23 mouse cellular contexts compared by ENCODE assay signal in the genomic region with DNA sequence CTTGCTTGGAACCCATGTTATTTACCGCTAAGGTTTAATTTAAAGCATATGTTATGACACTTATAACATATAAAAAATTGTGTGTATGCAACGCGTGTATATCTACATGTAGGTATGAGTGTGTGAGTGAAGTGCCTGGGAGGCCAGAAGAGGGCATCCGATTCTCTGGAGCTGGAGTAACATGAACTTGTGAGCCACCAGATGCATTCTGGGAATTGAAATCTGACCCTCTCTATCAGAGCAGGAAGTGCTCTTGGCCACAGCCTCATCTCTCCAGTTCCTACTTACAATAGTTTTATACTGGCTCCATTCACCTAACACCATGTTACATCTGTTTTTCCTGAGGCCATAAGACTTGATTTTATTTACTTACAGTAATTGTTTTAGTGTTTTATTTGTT.
DNase-seq lines count a peak whose midpoint lies in the region; ATAC-seq and TF ChIP-seq lines count a peak whose summit lies in the region.
"Had no signal": no experiment of that assay in that cellular context is flagged by ENCODE, and none has a peak within 500 bp of the region (broad histone marks: within the 10 kb centered on the region; RNA-seq: fewer than 3 reads in every experiment).

No protein-coding gene starts in this region.

- H3K9ac ChIP-seq in embryonic facial prominence, embryonic 13.5 days: no peak overlapping the region
- no peak overlapping the region for H3K9ac ChIP-seq in lung, embryonic 14.5 days
- H3K9ac ChIP-seq in embryonic facial prominence, embryonic 15.5 days: no peak overlapping the region
- H3K9ac ChIP-seq: embryonic facial prominence, embryonic 12.5 days; forebrain, embryonic 13.5 days; forebrain, embryonic 15.5 days; forebrain, postnatal 0 days had no signal

- no peaks in the 10 kb centered on the region for H3K36me3 ChIP-seq in embryonic facial prominence, embryonic 13.5 days
- no peaks in the 10 kb centered on the region for H3K36me3 ChIP-seq in embryonic facial prominence, embryonic 10.5 days (replicated peaks)
- no peaks in the 10 kb centered on the region for H3K36me3 ChIP-seq in lung, embryonic 14.5 days (ENCODE audit: insufficient read depth)
- no peaks in the 10 kb centered on the region for H3K36me3 ChIP-seq in embryonic facial prominence, embryonic 15.5 days
- no peaks in the 10 kb centered on the region for H3K36me3 ChIP-seq in midbrain, embryonic 10.5 days
- H3K36me3 ChIP-seq: embryonic facial prominence, embryonic 12.5 days; forebrain, embryonic 15.5 days; G1E had no signal

- no peak for DNase-seq in embryonic facial prominence, embryonic 10.5 days (ENCODE audit: low spot score)
- peak; percentile 48 for DNase-seq in lung, embryonic 14.5 days
- DNase-seq in lung, adult 2 months: no peak
- DNase-seq in R1 (ENCODE audit: low read depth, low spot score): peak; percentile 58
- DNase-seq in midbrain, embryonic 10.5 days (ENCODE audit: low spot score): no peak
- no peak for DNase-seq in Muller cell, postnatal 12 days (ENCODE audit: inconsistent ontology term)
- DNase-seq: adrenal gland, adult 2 months; adrenal gland, postnatal 10 days; adrenal gland, postnatal 25 days; cerebellum, adult 11 months; cerebellum, adult 18-20 months; cerebellum, adult 8-10 months; cerebellum, adult 9-11 months; cerebellum, postnatal 14 days; cerebellum, postnatal 36 days; embryo, embryonic 11 days; forebrain, postnatal 0 days had no signal

- H3K4me3 ChIP-seq in embryonic facial prominence, embryonic 13.5 days: no peak overlapping the region
- H3K4me3 ChIP-seq in embryonic facial prominence, embryonic 10.5 days: no peak overlapping the region
- no peak overlapping the region for H3K4me3 ChIP-seq in lung, embryonic 14.5 days (ENCODE audit: low read depth, low read length)
- no peak overlapping the region for H3K4me3 ChIP-seq in lung, adult 2 months (replicated peaks; ENCODE audit: extremely low read depth, low read depth, low read length)
- no peak overlapping the region for H3K4me3 ChIP-seq in embryonic facial prominence, embryonic 15.5 days (replicated peaks)
- H3K4me3 ChIP-seq in midbrain, embryonic 10.5 days: no peak overlapping the region
- H3K4me3 ChIP-seq: embryonic facial prominence, embryonic 12.5 days; forebrain, embryonic 13.5 days; forebrain, embryonic 15.5 days had no signal

- TF ChIP-seq CTCF in lung, embryonic 14.5 days (IDR thresholded peaks at IDR 0.05; ENCODE audit: low read depth): no peak
- TF ChIP-seq CTCF in lung, adult 2 months (IDR thresholded peaks at IDR 0.05; ENCODE audit: insufficient read depth, low read length): no peak

- no peaks in the 10 kb centered on the region for H3K9me3 ChIP-seq in embryonic facial prominence, embryonic 13.5 days
- H3K9me3 ChIP-seq in embryonic facial prominence, embryonic 10.5 days: no peaks in the 10 kb centered on the region
- H3K9me3 ChIP-seq in lung, embryonic 14.5 days (ENCODE audit: low read depth, low read length): no peaks in the 10 kb centered on the region
- no peaks in the 10 kb centered on the region for H3K9me3 ChIP-seq in embryonic facial prominence, embryonic 15.5 days (replicated peaks)
- H3K9me3 ChIP-seq in midbrain, embryonic 10.5 days (replicated peaks): no peaks in the 10 kb centered on the region
- H3K9me3 ChIP-seq: embryonic facial prominence, embryonic 12.5 days; forebrain, embryonic 13.5 days; forebrain, embryonic 15.5 days had no signal

- H3K4me1 ChIP-seq in embryonic facial prominence, embryonic 13.5 days: peaks cover 35% of the 10 kb centered on the region
- H3K4me1 ChIP-seq in embryonic facial prominence, embryonic 10.5 days: peaks cover 16% of the 10 kb centered on the region
- H3K4me1 ChIP-seq in lung, embryonic 14.5 days (ENCODE audit: insufficient read depth): peaks cover 5% of the 10 kb centered on the region
- H3K4me1 ChIP-seq in lung, adult 2 months (ENCODE audit: control insufficient read depth, insufficient read depth, low read length): peaks cover 3% of the 10 kb centered on the region; the same call in 1 of the 2 replicates
- H3K4me1 ChIP-seq in embryonic facial prominence, embryonic 15.5 days: peaks cover 13% of the 10 kb centered on the region; the same call in 1 of the 2 replicates
- H3K4me1 ChIP-seq in midbrain, embryonic 10.5 days: no peaks in the 10 kb centered on the region
- H3K4me1 ChIP-seq: embryonic facial prominence, embryonic 12.5 days had no signal

- no peak for TF ChIP-seq POLR2A in lung, adult 2 months (IDR thresholded peaks at IDR 0.05; ENCODE audit: borderline replicate concordance, extremely low read depth, low read depth, low read length)

- 0 out of 2 replicates have a peak overlapping the region, but pooled peaks have one; percentile 44 for H3K27ac ChIP-seq in embryonic facial prominence, embryonic 13.5 days
- H3K27ac ChIP-seq in embryonic facial prominence, embryonic 10.5 days (replicated peaks): no peak overlapping the region
- no peak overlapping the region for H3K27ac ChIP-seq in lung, embryonic 14.5 days (ENCODE audit: low read depth)
- H3K27ac ChIP-seq in embryonic facial prominence, embryonic 15.5 days (replicated peaks): peak overlapping the region; percentile 67; the same call in 1 of the 2 replicates
- H3K27ac ChIP-seq in midbrain, embryonic 10.5 days (replicated peaks): no peak overlapping the region
- H3K27ac ChIP-seq: embryonic facial prominence, embryonic 12.5 days; forebrain, embryonic 13.5 days; forebrain, embryonic 15.5 days had no signal

- H3K4me2 ChIP-seq in embryonic facial prominence, embryonic 13.5 days: no peak overlapping the region
- H3K4me2 ChIP-seq in lung, embryonic 14.5 days: no peak overlapping the region
- no peak overlapping the region for H3K4me2 ChIP-seq in embryonic facial prominence, embryonic 15.5 days (replicated peaks)
- H3K4me2 ChIP-seq: embryonic facial prominence, embryonic 12.5 days; forebrain, embryonic 13.5 days; forebrain, embryonic 15.5 days had no signal

- ATAC-seq in embryonic facial prominence, embryonic 13.5 days (ENCODE audit: insufficient number of reproducible peaks, insufficient read depth, low FRiP score, low TSS enrichment, low read depth): no peak
- ATAC-seq in lung, embryonic 14.5 days (ENCODE audit: insufficient read depth): no peak
- ATAC-seq in embryonic facial prominence, embryonic 15.5 days (ENCODE audit: insufficient number of reproducible peaks, low FRiP score, low TSS enrichment, low read depth): no peak
- ATAC-seq: forebrain, embryonic 13.5 days; forebrain, embryonic 15.5 days; forebrain, postnatal 0 days had no signal

- H3K27me3 ChIP-seq in embryonic facial prominence, embryonic 13.5 days: no peaks in the 10 kb centered on the region
- no peaks in the 10 kb centered on the region for H3K27me3 ChIP-seq in embryonic facial prominence, embryonic 10.5 days (replicated peaks; ENCODE audit: low read depth, poor library complexity, severe bottlenecking)
- H3K27me3 ChIP-seq in lung, embryonic 14.5 days (ENCODE audit: insufficient read depth, low read length): no peaks in the 10 kb centered on the region
- no peaks in the 10 kb centered on the region for H3K27me3 ChIP-seq in embryonic facial prominence, embryonic 15.5 days
- no peaks in the 10 kb centered on the region for H3K27me3 ChIP-seq in midbrain, embryonic 10.5 days (ENCODE audit: low read depth, poor library complexity, severe bottlenecking)
- H3K27me3 ChIP-seq: forebrain, embryonic 13.5 days; forebrain, embryonic 15.5 days had no signal

- WGBS in embryonic facial prominence, embryonic 13.5 days: 82% methylated on average over 4 of the region's 4 CpGs
- 91% methylated on average over 4 of the region's 4 CpGs for WGBS in embryonic facial prominence, embryonic 10.5 days
- WGBS in lung, embryonic 14.5 days: 87% methylated on average over 4 of the region's 4 CpGs
- WGBS in lung, adult 2 months: 95% methylated on average over 4 of the region's 4 CpGs
- 84% methylated on average over 4 of the region's 4 CpGs for WGBS in embryonic facial prominence, embryonic 15.5 days
- WGBS in midbrain, embryonic 10.5 days: 97% methylated on average over 4 of the region's 4 CpGs

Comparison
In these comparisons a context has a peak if more than half of its experiments do, and no peak if none do; other contexts are left out.
1. H3K27ac ChIP-seq: peak in embryonic facial prominence, embryonic 13.5 days (single experiment) and embryonic facial prominence, embryonic 15.5 days (single experiment); none in embryonic facial prominence, embryonic 10.5 days (single experiment), lung, embryonic 14.5 days (single experiment) and midbrain, embryonic 10.5 days (single experiment).
2. DNase-seq: peak in lung, embryonic 14.5 days (single experiment) and R1 (single experiment); none in embryonic facial prominence, embryonic 10.5 days (single experiment), lung, adult 2 months (single experiment), midbrain, embryonic 10.5 days (single experiment) and Muller cell, postnatal 12 days (single experiment).